Mouse (Mus musculus): ENCODE measurements around the gene Nrbf2.

- TF ChIP-seq CTCF (IDR thresholded peaks at IDR 0.05; ENCODE audit: low read depth) (no peak), EP300 (IDR thresholded peaks at IDR 0.05; ENCODE audit: low read depth) (no peak)
These were observed 9.2 kb downstream of the Nrbf2 start for GRCm38 (mm10) chr10:67275916-67276315.

Measured in liver, postnatal 0 days (tissue).